Mouse (Mus musculus) lung, embryonic 16.5 days (tissue): ENCODE results near the gene Tmem150a. TPM values are rescaled to one million over a fixed set of nuclear protein-coding genes. Genes with fewer than 3 reads are reported as not detected.
A peak's percentile ranks its signal among the peaks of the same experiment; 100 is the strongest.

Experiments used
- ATAC-seq: fragments of 200-750 bp; cut with Nextera tagmentation; 2 replicates; pipeline ENCODE4 v1.8.0; 2017; ENCODE audit warnings: low read depth, mild to moderate bottlenecking, moderate library complexity
- H3K27ac ChIP-seq: fragments of 300-500 bp; sonication (generic); 2 replicates; pipeline ENCODE4 v1.5.1; 2014; ENCODE audit warnings: mild to moderate bottlenecking, control low read depth, low read length
- H3K27me3 ChIP-seq: fragments of 300-500 bp; sonication (generic); 2 replicates; pipeline ENCODE4 v1.6.1; 2014; ENCODE audit warnings: low read depth, low read length, mixed read lengths; ENCODE audit not compliant: control insufficient read depth, insufficient read depth
- H3K36me3 ChIP-seq: fragments of 300-500 bp; sonication (generic); 2 replicates; pipeline ENCODE4 v1.6.1; 2014; ENCODE audit warnings: low read length; ENCODE audit not compliant: control insufficient read depth, insufficient read depth
- H3K4me1 ChIP-seq: fragments of 300-500 bp; sonication (generic); replicated peaks from 2 replicates; pipeline ENCODE4 v1.6.1; 2014; ENCODE audit warnings: low read length, mixed read lengths; ENCODE audit not compliant: control insufficient read depth, insufficient read depth
- H3K4me2 ChIP-seq: fragments of 300-500 bp; sonication (generic); 2 replicates; pipeline ENCODE4 v1.6.1; 2014; ENCODE audit warnings: low read depth, low read length, control low read depth
- H3K4me3 ChIP-seq: fragments of 300-500 bp; sonication (generic); 2 replicates; pipeline ENCODE4 v1.5.1; 2014; ENCODE audit warnings: mild to moderate bottlenecking, low read length, control low read depth
- H3K9ac ChIP-seq: fragments of 300-500 bp; sonication (generic); 2 replicates; pipeline ENCODE4 v1.6.1; 2014; ENCODE audit warnings: low read length, control low read depth
- H3K9me3 ChIP-seq: fragments of 300-500 bp; sonication (generic); 2 replicates; pipeline ENCODE4 v1.6.1; 2016; ENCODE audit warnings: low read length; ENCODE audit not compliant: control insufficient read depth
- WGBS: fragments of 180-500 bp; shearing (Covaris S2); extraction: QIAGEN DNeasy Blood & Tissue Kit; methylation state at CpG from one replicate; pipeline ENCODE4 v1.1.7; 2014; 5-methylcytosine and 5-hydroxymethylcytosine counted together
- polyA plus RNA-seq: library from polyadenylated mRNA; unstranded; fragments of >200 nt; fragmentation: Nextera tagmentation; extraction: Ambion mirVana; gene quantifications from 2 replicates; pipeline ENCODE4 v1.2.1, GENCODE M21; 2015

Gene Tmem150a
- polyA plus RNA-seq, 1 experiment from 2014 or later: 15.8 TPM

- no peaks in the 10 kb centered on the region for H3K27me3 ChIP-seq
- H3K9ac ChIP-seq: no peak overlapping the region
- peaks cover 53% of the 10 kb centered on the region for H3K36me3 ChIP-seq
- H3K4me2 ChIP-seq: no peak overlapping the region
- no peaks in the 10 kb centered on the region for H3K9me3 ChIP-seq
- peak; percentile 23; the same call in 1 of the 2 replicates for ATAC-seq
- no peak overlapping the region for H3K27ac ChIP-seq
- 54% methylated on average over 6 of the region's 6 CpGs for WGBS
- H3K4me3 ChIP-seq: no peak overlapping the region
- no peaks in the 10 kb centered on the region for H3K4me1 ChIP-seq
These were observed 29.0 kb upstream of the Tmem150a start for GRCm38 (mm10) chr6:72326274-72326673.

GRCm38 (mm10) chr6:72329019-72329418 lies 26.2 kb upstream of the Tmem150a start:
- Histone ChIP-seq H3K4me1 (no peaks in the 10 kb centered on the region), H3K9me3 (no peaks in the 10 kb centered on the region), H3K4me2 (no peak overlapping the region), H3K27me3 (no peaks in the 10 kb centered on the region), H3K36me3 (peaks cover 34% of the 10 kb centered on the region), H3K27ac (no peak overlapping the region), H3K4me3 (no peak overlapping the region), H3K9ac (no peak overlapping the region)
- ATAC-seq: no peak
- 88% methylated on average over 5 of the region's 5 CpGs for WGBS

- H3K4me1 ChIP-seq: no peaks in the 10 kb centered on the region
- no peaks in the 10 kb centered on the region for H3K27me3 ChIP-seq
- peaks cover 29% of the 10 kb centered on the region for H3K36me3 ChIP-seq
- no peak overlapping the region for H3K4me2 ChIP-seq
- no peak overlapping the region for H3K4me3 ChIP-seq
- no peak overlapping the region for H3K27ac ChIP-seq
- no peak overlapping the region for H3K9ac ChIP-seq
- WGBS: 88% methylated on average over 4 of the region's 4 CpGs
- no peak for ATAC-seq
- no peaks in the 10 kb centered on the region for H3K9me3 ChIP-seq
These were observed 25.1 kb upstream of the Tmem150a start for GRCm38 (mm10) chr6:72330133-72330532.

- no peak overlapping the region for H3K4me3 ChIP-seq
- H3K4me1 ChIP-seq: no peaks in the 10 kb centered on the region
- H3K27ac ChIP-seq: no peak overlapping the region
- 69% methylated on average over 5 of the region's 5 CpGs for WGBS
- H3K36me3 ChIP-seq: peaks cover 35% of the 10 kb centered on the region
- ATAC-seq: no peak
- no peaks in the 10 kb centered on the region for H3K27me3 ChIP-seq
- H3K9me3 ChIP-seq: no peaks in the 10 kb centered on the region
- no peak overlapping the region for H3K9ac ChIP-seq
- H3K4me2 ChIP-seq: no peak overlapping the region
These were observed 22.1 kb upstream of the Tmem150a start for GRCm38 (mm10) chr6:72333111-72333510.

GRCm38 (mm10) chr6:72340481-72340880 lies 14.8 kb upstream of the Tmem150a start:
- H3K27ac ChIP-seq: no peak overlapping the region
- 49% methylated on average over 2 of the region's 2 CpGs for WGBS
- no peak overlapping the region for H3K4me2 ChIP-seq
- ATAC-seq: no peak
- peaks cover 9% of the 10 kb centered on the region for H3K4me1 ChIP-seq
- H3K9ac ChIP-seq: no peak overlapping the region
- no peaks in the 10 kb centered on the region for H3K27me3 ChIP-seq
- H3K9me3 ChIP-seq: no peaks in the 10 kb centered on the region
- peaks cover 21% of the 10 kb centered on the region for H3K36me3 ChIP-seq
- no peak overlapping the region for H3K4me3 ChIP-seq

- H3K9ac ChIP-seq: peak overlapping the region; percentile 67
- H3K27ac ChIP-seq: peak overlapping the region; percentile 1; the same call in 1 of the 2 replicates
- no peaks in the 10 kb centered on the region for H3K27me3 ChIP-seq
- peak overlapping the region; percentile 59 for H3K4me3 ChIP-seq
- peak; percentile 30 for ATAC-seq
- H3K9me3 ChIP-seq: no peaks in the 10 kb centered on the region
- H3K36me3 ChIP-seq: peaks cover 2% of the 10 kb centered on the region; the same call in 1 of the 2 replicates
- WGBS: under 1% methylated on average over 40 of the region's 42 CpGs
- peaks cover 26% of the 10 kb centered on the region for H3K4me1 ChIP-seq
- H3K4me2 ChIP-seq: peak overlapping the region; percentile 86
These were observed 10.7 kb upstream of the Tmem150a start for GRCm38 (mm10) chr6:72344396-72345073.

GRCm38 (mm10) chr6:72345074-72345567 lies 10.1 kb upstream of the Tmem150a start, which contains the start of gene Usp39:
Gene Usp39, minus strand, starts transcription at chr6:72345184.
- peak within 1 kb of the TSS; percentile 67 for H3K9ac ChIP-seq
- H3K36me3 ChIP-seq: peaks cover 6% of the 10 kb centered on the region; the same call in 1 of the 2 replicates
- under 1% methylated on average over 30 of the region's 30 CpGs for WGBS
- peak within 1 kb of the TSS; percentile 1; the same call in 1 of the 2 replicates for H3K27ac ChIP-seq
- H3K4me3 ChIP-seq: peak within 1 kb of the TSS; percentile 59
- no peaks in the 10 kb centered on the region for H3K9me3 ChIP-seq
- H3K27me3 ChIP-seq: no peaks in the 10 kb centered on the region
- H3K4me1 ChIP-seq: peaks cover 26% of the 10 kb centered on the region
- ATAC-seq: peak; percentile 80
- peak within 1 kb of the TSS; percentile 86 for H3K4me2 ChIP-seq

GRCm38 (mm10) chr6:72345633-72346032 lies 9.6 kb upstream of the Tmem150a start:
- H3K4me1 ChIP-seq: peaks cover 26% of the 10 kb centered on the region
- peak overlapping the region; percentile 67 for H3K9ac ChIP-seq
- 45% methylated on average over 6 of the region's 6 CpGs for WGBS
- peak overlapping the region; percentile 59 for H3K4me3 ChIP-seq
- no peaks in the 10 kb centered on the region for H3K9me3 ChIP-seq
- H3K27me3 ChIP-seq: no peaks in the 10 kb centered on the region
- H3K36me3 ChIP-seq: peaks cover 6% of the 10 kb centered on the region; the same call in 1 of the 2 replicates
- peak overlapping the region; percentile 86 for H3K4me2 ChIP-seq
- ATAC-seq: no peak
- no peak overlapping the region for H3K27ac ChIP-seq

GRCm38 (mm10) chr6:72346261-72346660 lies 9.0 kb upstream of the Tmem150a start:
- no peak overlapping the region for H3K4me2 ChIP-seq
- H3K4me3 ChIP-seq: no peak overlapping the region
- 79% methylated on average over 4 of the region's 4 CpGs for WGBS
- H3K9ac ChIP-seq: no peak overlapping the region
- peaks cover 6% of the 10 kb centered on the region; the same call in 1 of the 2 replicates for H3K36me3 ChIP-seq
- H3K9me3 ChIP-seq: no peaks in the 10 kb centered on the region
- H3K4me1 ChIP-seq: peaks cover 26% of the 10 kb centered on the region
- H3K27me3 ChIP-seq: no peaks in the 10 kb centered on the region
- no peak for ATAC-seq
- H3K27ac ChIP-seq: no peak overlapping the region
